Mouse (Mus musculus) MEL (cell line): ENCODE data around the gene Inpp5a. TPM values are rescaled to one million over a fixed set of nuclear protein-coding genes. Genes with fewer than 3 reads are reported as not detected.

Experiments used
- DNase-seq: peaks from one replicate; pipeline ENCODE4 v3.0.0; 2011; ENCODE audit warnings: low read depth, low spot score
- H3K27ac ChIP-seq: 2 replicates; pipeline ENCODE4 v1.5.1; 2012; ENCODE audit warnings: low read depth, mild to moderate bottlenecking, control low read depth, low read length, moderate library complexity; ENCODE audit not compliant: control insufficient read depth
- H3K27me3 ChIP-seq, 2 experiments: fragments of 150-350 bp in 1 of 2; sonication (generic) in 1 of 2; 2 replicates each; pipeline ENCODE4 v1.6.1; 2012; ENCODE audit warnings: low read length in 2 of 2, mild to moderate bottlenecking in 2 of 2, improper control_type of control experiment in 1 of 2, moderate library complexity in 1 of 2; ENCODE audit not compliant: insufficient read depth in 2 of 2, control insufficient read depth in 1 of 2
- H3K36me3 ChIP-seq, 2 experiments: 2 replicates each; pipeline ENCODE4 v1.6.1; 2012 to 2014; ENCODE audit warnings: low read length in 2 of 2, improper control_type of control experiment in 1 of 2, inconsistent platforms in 1 of 2, mild to moderate bottlenecking in 1 of 2; ENCODE audit not compliant: insufficient read depth in 2 of 2, control insufficient read depth in 1 of 2
- H3K4me1 ChIP-seq, 2 experiments: fragments of 150-350 bp in 1 of 2; sonication (generic) in 1 of 2; 2 replicates each; pipeline ENCODE4 v1.6.1; 2012; ENCODE audit warnings: low read length in 2 of 2, improper control_type of control experiment in 1 of 2, mild to moderate bottlenecking in 1 of 2; ENCODE audit not compliant: insufficient read depth in 2 of 2, control insufficient read depth in 1 of 2
- H3K4me3 ChIP-seq, 2 experiments: fragments of 150-350 bp in 1 of 2; sonication (generic) in 1 of 2; 2 replicates each; pipeline ENCODE4 v1.5.1; 2012; ENCODE audit warnings: low read depth in 2 of 2, low read length in 2 of 2, mild to moderate bottlenecking in 2 of 2, moderate library complexity in 2 of 2, control low read depth in 1 of 2, improper control_type of control experiment in 1 of 2; ENCODE audit not compliant: control insufficient read depth in 1 of 2, insufficient read depth in 1 of 2
- H3K79me2 ChIP-seq: 2 replicates; pipeline ENCODE4 v1.6.1; 2012; ENCODE audit warnings: mild to moderate bottlenecking, low read length, moderate library complexity; ENCODE audit not compliant: control insufficient read depth, poor library complexity, insufficient read depth
- H3K9ac ChIP-seq: 2 replicates; pipeline ENCODE4 v1.6.1; 2012; ENCODE audit warnings: low read depth, mild to moderate bottlenecking, control low read depth, low read length, moderate library complexity; ENCODE audit not compliant: control insufficient read depth, poor library complexity, severe bottlenecking
- H3K9me3 ChIP-seq: fragments of 150-350 bp; sonication (generic); replicated peaks from 2 replicates; pipeline ENCODE4 v1.6.1; 2012; ENCODE audit warnings: mild to moderate bottlenecking, low read length, improper control_type of control experiment, moderate library complexity; ENCODE audit not compliant: insufficient read depth
- CHD1 ChIP-seq: IDR thresholded peaks from 2 replicates; pipeline ENCODE4 v1.6.1; 2012; ENCODE audit warnings: low read depth, mild to moderate bottlenecking, inconsistent platforms, low read length, improper control_type of control experiment
- E2F4 ChIP-seq: IDR thresholded peaks from 2 replicates; pipeline ENCODE4 v1.6.1; 2011; ENCODE audit warnings: low read depth, low read length, improper control_type of control experiment, borderline replicate concordance
- ELF1 ChIP-seq: IDR thresholded peaks from 2 replicates; pipeline ENCODE4 v1.6.1; 2014; ENCODE audit warnings: low read depth, mild to moderate bottlenecking, inconsistent platforms, low read length, improper control_type of control experiment, moderate library complexity
- EP300 ChIP-seq, 2 experiments: IDR thresholded peaks; 2 replicates each; pipeline ENCODE4 v1.6.1; 2011; ENCODE audit warnings: improper control_type of control experiment in 2 of 2, low read length in 2 of 2, low read depth in 1 of 2, mild to moderate bottlenecking in 1 of 2
- ETS1 ChIP-seq: IDR thresholded peaks from 2 replicates; pipeline ENCODE4 v1.6.1; 2012; ENCODE audit warnings: low read depth, mild to moderate bottlenecking, inconsistent platforms, low read length, improper control_type of control experiment, moderate library complexity
- GATA1 ChIP-seq: IDR thresholded peaks from 2 replicates; pipeline ENCODE4 v1.6.1; 2011; ENCODE audit warnings: low read depth, low read length, improper control_type of control experiment
- HCFC1 ChIP-seq: IDR thresholded peaks from 2 replicates; pipeline ENCODE4 v1.6.1; 2012; ENCODE audit warnings: low read depth, mild to moderate bottlenecking, inconsistent platforms, low read length, improper control_type of control experiment, moderate library complexity
- JUND ChIP-seq: IDR thresholded peaks from 2 replicates; pipeline ENCODE4 v1.6.1; 2011; ENCODE audit warnings: low read depth, mild to moderate bottlenecking, improper control_type of control experiment, low read length
- KAT2A ChIP-seq: conservative IDR thresholded peaks from 2 replicates; pipeline ENCODE4 v1.6.1; 2012; ENCODE audit warnings: low read depth, low read length, improper control_type of control experiment, inconsistent platforms
- MAFK ChIP-seq: IDR thresholded peaks from 2 replicates; pipeline ENCODE4 v1.6.1; 2011; ENCODE audit warnings: low read depth, mild to moderate bottlenecking, low read length, improper control_type of control experiment, borderline replicate concordance
- MAX ChIP-seq: IDR thresholded peaks from 2 replicates; pipeline ENCODE4 v1.6.1; 2011; ENCODE audit warnings: low read length, improper control_type of control experiment
- MAZ ChIP-seq: IDR thresholded peaks from 2 replicates; pipeline ENCODE4 v1.6.1; 2012; ENCODE audit warnings: low read depth, mild to moderate bottlenecking, inconsistent platforms, low read length, improper control_type of control experiment
- MEF2A ChIP-seq: IDR thresholded peaks from 2 replicates; pipeline ENCODE4 v1.6.1; 2014; ENCODE audit warnings: low read depth, mild to moderate bottlenecking, inconsistent platforms, low read length, improper control_type of control experiment; ENCODE audit not compliant: poor library complexity, insufficient replicate concordance, severe bottlenecking; ENCODE audit errors: extremely low read depth
- MYB ChIP-seq: IDR thresholded peaks from 2 replicates; pipeline ENCODE4 v1.6.1; 2011; ENCODE audit warnings: mild to moderate bottlenecking, low read depth, low read length, improper control_type of control experiment
- NELFE ChIP-seq: IDR thresholded peaks from 2 replicates; pipeline ENCODE4 v1.6.1; 2011; ENCODE audit warnings: low read depth, low read length, improper control_type of control experiment
- POLR2A ChIP-seq, 2 experiments: IDR thresholded peaks; 2 replicates each; pipeline ENCODE4 v1.6.1; 2011 to 2012; ENCODE audit warnings: low read length in 2 of 2, mild to moderate bottlenecking in 2 of 2, control low read depth in 1 of 2, improper control_type of control experiment in 1 of 2, low read depth in 1 of 2, moderate library complexity in 1 of 2; ENCODE audit not compliant: control insufficient read depth in 1 of 2, insufficient read depth in 1 of 2, poor library complexity in 1 of 2
- POLR2AphosphoS2 ChIP-seq: IDR thresholded peaks from 2 replicates; pipeline ENCODE4 v1.6.1; 2011; ENCODE audit warnings: low read length, improper control_type of control experiment
- POLR2AphosphoS5 ChIP-seq: IDR thresholded peaks from 2 replicates; pipeline ENCODE4 v1.6.1; 2012; ENCODE audit warnings: low read depth, borderline replicate concordance, mild to moderate bottlenecking, inconsistent platforms, low read length, moderate library complexity, mixed read lengths
- RCOR1 ChIP-seq: IDR thresholded peaks from 2 replicates; pipeline ENCODE4 v1.6.1; 2012; ENCODE audit warnings: low read depth, mild to moderate bottlenecking, inconsistent platforms, low read length, improper control_type of control experiment
- TBP ChIP-seq: IDR thresholded peaks from 2 replicates; pipeline ENCODE4 v1.8.0; 2011; ENCODE audit warnings: low read depth, low read length, improper control_type of control experiment
- TCF12 ChIP-seq: IDR thresholded peaks from 2 replicates; pipeline ENCODE4 v1.6.1; 2014; ENCODE audit warnings: low read depth, mild to moderate bottlenecking, inconsistent platforms, low read length, improper control_type of control experiment, moderate library complexity
- USF1 ChIP-seq: IDR thresholded peaks from 2 replicates; pipeline ENCODE4 v1.6.1; 2014; ENCODE audit warnings: low read depth, mild to moderate bottlenecking, inconsistent platforms, low read length, improper control_type of control experiment, moderate library complexity
- USF2 ChIP-seq, 2 experiments: IDR thresholded peaks; 2 replicates each; pipeline ENCODE4 v1.6.1; 2011 to 2012; ENCODE audit warnings: improper control_type of control experiment in 2 of 2, low read length in 2 of 2, borderline replicate concordance in 1 of 2, inconsistent platforms in 1 of 2, low read depth in 1 of 2, mild to moderate bottlenecking in 1 of 2; ENCODE audit not compliant: insufficient read depth in 1 of 2
- ZC3H11A ChIP-seq: IDR thresholded peaks from 2 replicates; pipeline ENCODE4 v1.6.1; 2012; ENCODE audit warnings: low read depth, mild to moderate bottlenecking, inconsistent platforms, low read length, improper control_type of control experiment
- ZKSCAN1 ChIP-seq: IDR thresholded peaks from 2 replicates; pipeline ENCODE4 v1.6.1; 2012; ENCODE audit warnings: low read depth, mild to moderate bottlenecking, inconsistent platforms, low read length, improper control_type of control experiment, moderate library complexity
- ZNF384 ChIP-seq: IDR thresholded peaks from 2 replicates; pipeline ENCODE4 v1.6.1; 2012; ENCODE audit warnings: low read depth, mild to moderate bottlenecking, inconsistent platforms, low read length, improper control_type of control experiment
- polyA plus RNA-seq, 2 experiments: library from polyadenylated mRNA; stranded (reverse) in 1 of 2; unstranded in 1 of 2; fragments of >175 nt in 1 of 2; fragments of >200 nt in 1 of 2; gene quantifications; 2 replicates each; pipeline versions ENCODE4 v1.2.1 to v1.2.4; 2012; ENCODE audit warnings: low replicate concordance in 2 of 2, low read depth in 1 of 2; ENCODE audit not compliant: insufficient read length in 2 of 2, insufficient read depth in 1 of 2, missing spikeins in 1 of 2
- total RNA-seq: library from RNA; depleted of rRNA; stranded (reverse); fragments of 300-350 nt; gene quantifications from 2 replicates; pipeline ENCODE4 v1.2.3, GENCODE M21; 2012

Gene Inpp5a
- total and polyA plus RNA-seq, 3 experiments = 5.7 to 14.4 TPM; not detected in 1

DNA sequence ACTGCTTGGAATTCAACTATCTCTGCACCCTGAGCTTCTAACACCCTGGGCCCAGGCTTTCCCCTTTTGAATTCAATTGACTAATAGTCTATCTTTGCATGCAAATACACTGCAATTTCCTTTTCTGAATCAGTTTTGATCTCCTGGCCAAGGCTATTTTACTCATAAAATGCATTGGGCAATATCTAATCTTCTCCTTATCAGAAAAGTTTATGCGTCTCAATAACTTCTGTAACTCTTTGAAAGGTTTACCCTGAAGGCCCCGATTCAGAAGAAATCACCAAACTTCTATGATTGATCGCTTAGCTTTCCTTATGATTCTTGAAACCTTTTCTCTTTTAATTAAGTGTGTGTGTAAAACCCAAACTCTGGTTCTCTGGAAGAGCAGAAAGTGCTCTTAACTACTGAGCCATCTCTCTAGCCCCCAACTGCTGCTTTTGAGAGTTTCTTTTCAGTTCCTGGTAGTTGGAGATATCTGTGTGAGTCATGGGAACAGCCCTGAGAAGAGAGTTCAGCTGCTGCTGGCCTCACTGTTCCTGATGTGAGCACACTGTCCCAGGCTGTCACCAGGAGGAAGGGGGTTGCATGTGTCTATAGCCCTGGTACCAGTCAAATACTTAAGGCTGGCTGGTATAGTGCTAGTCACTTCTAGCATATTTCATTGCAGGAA is 27.9 kb upstream of the Inpp5a start (continued):
- no peak for TF ChIP-seq POLR2AphosphoS5
- TF ChIP-seq NELFE = no peak
- TF ChIP-seq JUND = 0 out of 2 replicates have a peak, but pooled peaks have one; percentile 13
- no peak for TF ChIP-seq KAT2A
- no peak for TF ChIP-seq POLR2AphosphoS2
- TF ChIP-seq TBP = peak; percentile 67; the same call in 1 of the 2 replicates
- no peak for TF ChIP-seq MAFK
- TF ChIP-seq USF2 (IDR thresholded peaks at IDR 0.05; ENCODE audit: borderline replicate concordance in 1 of 2, insufficient read depth in 1 of 2, low read depth in 1 of 2, low read length in 2 of 2) = no peak
- TF ChIP-seq TCF12 = no peak; the same call in 1 of the 2 replicates

GRCm38 (mm10) chr7:139361799-139362198 is 27.1 kb upstream of the Inpp5a start:
- peak; percentile 19 for DNase-seq
- peaks cover 3 to 40% of the 10 kb centered on the region in 2 experiments for H3K4me1 ChIP-seq
- TF ChIP-seq MAX = no peak
- TF ChIP-seq CHD1 = no peak
- TF ChIP-seq GATA1 = peak; percentile 81
- no peak for TF ChIP-seq JUND
- no peak for TF ChIP-seq MAFK
- no peak for TF ChIP-seq POLR2A (IDR thresholded peaks at IDR 0.05; ENCODE audit: control insufficient read depth in 1 of 2, insufficient read depth in 1 of 2, low read depth in 1 of 2, low read length in 2 of 2, poor library complexity in 1 of 2)
- no peak for TF ChIP-seq ELF1
- no peak for TF ChIP-seq ZKSCAN1
- peak; percentile 66 to 67; a peak in 3 of 4 replicates for TF ChIP-seq EP300 (IDR thresholded peaks at IDR 0.05; ENCODE audit: low read depth in 1 of 2, low read length in 2 of 2)
- no peak for TF ChIP-seq HCFC1
- TF ChIP-seq ZC3H11A = no peak
- no peak for TF ChIP-seq MYB
- peak; percentile 55 for TF ChIP-seq RCOR1
- peak; percentile 38; the same call in 1 of the 2 replicates for TF ChIP-seq ZNF384
- no peak for TF ChIP-seq MAZ
- no peak for TF ChIP-seq MEF2A
- peak; percentile 57; the same call in 1 of the 2 replicates for TF ChIP-seq TCF12
- TF ChIP-seq NELFE = no peak
- TF ChIP-seq USF1 = peak; percentile 49
- TF ChIP-seq USF2 (IDR thresholded peaks at IDR 0.05; ENCODE audit: borderline replicate concordance in 1 of 2, insufficient read depth in 1 of 2, low read depth in 1 of 2, low read length in 2 of 2) = no peak
- TF ChIP-seq ETS1 = 0 out of 2 replicates have a peak, but pooled peaks have one; percentile 21
- TF ChIP-seq E2F4 = no peak
- no peaks in the 10 kb centered on the region for H3K9me3 ChIP-seq
- no peaks in the 10 kb centered on the region for H3K27me3 ChIP-seq
- H3K4me3 ChIP-seq = no peak overlapping the region
- H3K79me2 ChIP-seq = no peaks in the 10 kb centered on the region
- no peak overlapping the region for H3K9ac ChIP-seq
- H3K36me3 ChIP-seq = peaks cover 0 to 23% of the 10 kb centered on the region in 2 experiments; a peak in 2 of 4 replicates
- H3K27ac ChIP-seq = no peak overlapping the region
